Mouse (Mus musculus): Measurements from ENCODE around the gene Uba1.
"Not testable (repeated sequence)": the region's sequence is repeated elsewhere in the genome, so short reads cannot be mapped to it uniquely, and the experiment has no call there.

Gene Uba1

GRCm38 (mm10) chrX:20688615-20689014 is 30.5 kb downstream of the Uba1 start:
- Histone ChIP-seq H3K36me3 (ENCODE audit: control insufficient read depth, insufficient read depth, low read length, poor library complexity, severe bottlenecking) (no peaks in the 10 kb centered on the region), H3K27me3 (ENCODE audit: control insufficient read depth, insufficient read depth, low read length, poor library complexity, severe bottlenecking) (no peaks in the 10 kb centered on the region)
- peak; percentile 56 for DNase-seq (ENCODE audit: low read depth, low spot score)

- Histone ChIP-seq H3K27me3 (ENCODE audit: control insufficient read depth, insufficient read depth, low read length, poor library complexity, severe bottlenecking) (no peaks in the 10 kb centered on the region), H3K36me3 (ENCODE audit: control insufficient read depth, insufficient read depth, low read length, poor library complexity, severe bottlenecking) (no peaks in the 10 kb centered on the region)
- DNase-seq (ENCODE audit: low read depth, low spot score), result no peak
These were observed 33.4 kb downstream of the Uba1 start for GRCm38 (mm10) chrX:20691566-20691965.

GRCm38 (mm10) chrX:20692616-20693015 is 34.5 kb downstream of the Uba1 start:
- DNase-seq (ENCODE audit: low read depth, low spot score), result no peak
- H3K27me3 ChIP-seq (ENCODE audit: control insufficient read depth, insufficient read depth, low read length, poor library complexity, severe bottlenecking), result no peaks in the 10 kb centered on the region
- no peaks in the 10 kb centered on the region for H3K36me3 ChIP-seq (ENCODE audit: control insufficient read depth, insufficient read depth, low read length, poor library complexity, severe bottlenecking)

GRCm38 (mm10) chrX:20695842-20696241 is 37.7 kb downstream of the Uba1 start:
- DNase-seq (ENCODE audit: low read depth, low spot score), result no peak
- Histone ChIP-seq H3K36me3 (ENCODE audit: control insufficient read depth, insufficient read depth, low read length, poor library complexity, severe bottlenecking) (no peaks in the 10 kb centered on the region), H3K27me3 (ENCODE audit: control insufficient read depth, insufficient read depth, low read length, poor library complexity, severe bottlenecking) (no peaks in the 10 kb centered on the region)

GRCm38 (mm10) chrX:20703741-20704290 is 45.7 kb downstream of the Uba1 start, which contains the start of gene Usp11:
Gene Usp11, plus strand, starts transcription at chrX:20703906.
- Histone ChIP-seq H3K36me3 (ENCODE audit: control insufficient read depth, insufficient read depth, low read length, poor library complexity, severe bottlenecking) (no peaks in the 10 kb centered on the region), H3K27me3 (ENCODE audit: control insufficient read depth, insufficient read depth, low read length, poor library complexity, severe bottlenecking) (no peaks in the 10 kb centered on the region)
- DNase-seq (ENCODE audit: low read depth, low spot score), result peak; percentile 37

GRCm38 (mm10) chrX:20704295-20705082 is 46.4 kb downstream of the Uba1 start:
- H3K36me3 ChIP-seq (ENCODE audit: control insufficient read depth, insufficient read depth, low read length, poor library complexity, severe bottlenecking), result no peaks in the 10 kb centered on the region
- peak; percentile 67 for DNase-seq (ENCODE audit: low read depth, low spot score)
- H3K27me3 ChIP-seq (ENCODE audit: control insufficient read depth, insufficient read depth, low read length, poor library complexity, severe bottlenecking), result no peaks in the 10 kb centered on the region

- no peaks in the 10 kb centered on the region for H3K36me3 ChIP-seq (ENCODE audit: control insufficient read depth, insufficient read depth, low read length, poor library complexity, severe bottlenecking)
- no peak for DNase-seq (ENCODE audit: low read depth, low spot score)
- no peaks in the 10 kb centered on the region for H3K27me3 ChIP-seq (ENCODE audit: control insufficient read depth, insufficient read depth, low read length, poor library complexity, severe bottlenecking)
These were observed 46.9 kb downstream of the Uba1 start for GRCm38 (mm10) chrX:20705083-20705402.

GRCm38 (mm10) chrX:20728681-20729080 is 70.6 kb downstream of the Uba1 start:
- H3K27me3 ChIP-seq (ENCODE audit: control insufficient read depth, insufficient read depth, low read length, poor library complexity, severe bottlenecking), result no peaks in the 10 kb centered on the region
- no peaks in the 10 kb centered on the region for H3K36me3 ChIP-seq (ENCODE audit: control insufficient read depth, insufficient read depth, low read length, poor library complexity, severe bottlenecking)
- DNase-seq (ENCODE audit: low read depth, low spot score), result no peak

- H3K36me3 ChIP-seq (ENCODE audit: control insufficient read depth, insufficient read depth, low read length, poor library complexity, severe bottlenecking); H3K27me3 ChIP-seq (ENCODE audit: control insufficient read depth, insufficient read depth, low read length, poor library complexity, severe bottlenecking); DNase-seq (ENCODE audit: low read depth, low spot score): not testable (repeated sequence)
These were observed 71.9 kb downstream of the Uba1 start for GRCm38 (mm10) chrX:20730048-20730447.

Data from splenic B cell, adult 2 months (primary cell).